Mouse (Mus musculus) liver, embryonic 16.5 days (tissue): ENCODE results near the gene Acot1. TPM values are rescaled to one million over a fixed set of nuclear protein-coding genes. Genes with fewer than 3 reads are reported as not detected.
A peak's percentile ranks its signal among the peaks of the same experiment; 100 is the strongest.
"Not testable (repeated sequence)": the region's sequence is repeated elsewhere in the genome, so short reads cannot be mapped to it uniquely, and the experiment has no call there.

Source experiments
- ATAC-seq: fragments of 200-750 bp; cut with Nextera tagmentation; 2 replicates; pipeline ENCODE4 v1.8.0; 2017; ENCODE audit warnings: low read depth, mild to moderate bottlenecking, moderate number of reproducible peaks, moderate library complexity
- H3K27ac ChIP-seq: fragments of 300-500 bp; sonication (generic); 2 replicates; pipeline ENCODE4 v1.5.1; 2014; ENCODE audit warnings: mild to moderate bottlenecking, low read length
- H3K27me3 ChIP-seq: fragments of 300-500 bp; sonication (generic); 2 replicates; pipeline ENCODE4 v1.6.1; 2014; ENCODE audit warnings: low read depth, low read length, mixed read lengths; ENCODE audit not compliant: control insufficient read depth, insufficient read depth
- H3K36me3 ChIP-seq: fragments of 300-500 bp; sonication (generic); 2 replicates; pipeline ENCODE4 v1.6.1; 2014; ENCODE audit warnings: mild to moderate bottlenecking; ENCODE audit not compliant: control insufficient read depth, insufficient read depth
- H3K4me1 ChIP-seq: fragments of 300-500 bp; sonication (generic); 2 replicates; pipeline ENCODE4 v1.6.1; 2014; ENCODE audit warnings: low read depth, low read length, mixed read lengths; ENCODE audit not compliant: control insufficient read depth
- H3K4me2 ChIP-seq: fragments of 300-500 bp; sonication (generic); 2 replicates; pipeline ENCODE4 v1.6.1; 2014; ENCODE audit warnings: low read depth, low read length, mixed read lengths
- H3K4me3 ChIP-seq: fragments of 300-500 bp; sonication (generic); 2 replicates; pipeline ENCODE4 v1.5.1; 2014; ENCODE audit warnings: low read depth, mild to moderate bottlenecking, low read length
- H3K9ac ChIP-seq: fragments of 300-500 bp; sonication (generic); 2 replicates; pipeline ENCODE4 v1.6.1; 2014; ENCODE audit warnings: low read depth, low read length
- H3K9me3 ChIP-seq: fragments of 300-500 bp; sonication (generic); replicated peaks from 2 replicates; pipeline ENCODE4 v1.6.1; 2016; ENCODE audit warnings: low read length; ENCODE audit not compliant: control insufficient read depth
- WGBS: fragments of 180-500 bp; shearing (Covaris S2); extraction: QIAGEN DNeasy Blood & Tissue Kit; methylation state at CpG from one replicate; pipeline ENCODE4 v1.1.7; 2014; ENCODE audit not compliant: insufficient replicate concordance; 5-methylcytosine and 5-hydroxymethylcytosine counted together
- polyA plus RNA-seq: library from polyadenylated mRNA; unstranded; fragments of >200 nt; fragmentation: Nextera tagmentation; extraction: Ambion mirVana; gene quantifications from 2 replicates; pipeline ENCODE4 v1.2.1, GENCODE M21; 2015

Gene Acot1
- polyA plus RNA-seq, 1 experiment from 2014 or later, result 30.2 TPM

DNA sequence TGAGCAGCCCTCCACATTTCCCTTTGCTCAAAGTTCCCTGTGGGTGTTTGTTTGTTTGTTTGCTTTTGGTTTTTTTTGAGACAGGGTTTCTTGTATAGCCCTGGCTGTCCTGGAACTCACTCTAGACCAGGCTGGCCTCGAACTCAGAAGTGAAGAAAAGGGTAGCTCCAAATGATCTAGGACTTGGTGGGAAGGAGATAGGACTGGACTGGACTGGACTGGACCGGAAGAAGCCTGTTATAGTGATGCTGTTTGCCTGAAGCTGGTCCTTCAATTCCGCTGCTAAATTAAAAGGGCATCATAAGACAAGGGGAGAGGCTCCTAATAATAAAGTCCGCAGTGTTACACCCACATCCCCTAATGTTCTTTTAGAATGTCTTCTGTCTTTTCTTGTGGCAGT, 20.8 kb upstream of the Acot1 start:
- ATAC-seq, result no peak

DNA sequence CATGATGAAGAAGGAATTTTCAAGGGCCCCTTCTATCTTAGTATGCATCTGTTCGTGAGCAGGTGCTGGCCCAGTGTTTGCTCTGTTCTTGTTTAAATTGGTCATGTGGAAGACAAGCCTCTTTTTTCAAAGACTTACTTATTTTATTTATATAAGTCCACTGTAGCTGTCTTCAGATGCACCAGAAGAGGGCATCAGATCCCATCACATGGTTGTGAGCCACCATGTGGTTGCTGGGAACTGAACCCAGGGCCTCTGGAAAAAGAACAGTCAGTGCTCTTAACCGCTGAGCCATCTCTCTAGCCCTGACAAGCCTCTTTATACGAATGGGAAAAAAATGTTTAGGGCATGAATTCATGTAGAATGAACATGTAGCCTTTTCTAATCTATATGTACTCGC, 19.9 kb upstream of the Acot1 start:
- no peaks in the 10 kb centered on the region for H3K9me3 ChIP-seq
- 79% methylated on average over 4 of the region's 4 CpGs for WGBS

More for the DNA sequence above, 20.8 kb upstream of the Acot1 start:
- H3K9me3 ChIP-seq, result no peaks in the 10 kb centered on the region
- no peaks in the 10 kb centered on the region; the same call in 1 of the 2 replicates for H3K4me1 ChIP-seq
- H3K27ac ChIP-seq, result no peak overlapping the region; the same call in 1 of the 2 replicates
- WGBS, result 58% methylated on average over 4 of the region's 4 CpGs
- peak overlapping the region; percentile 75 for H3K4me2 ChIP-seq
- peak overlapping the region; percentile 67 for H3K4me3 ChIP-seq
- H3K27me3 ChIP-seq, result no peaks in the 10 kb centered on the region
- H3K9ac ChIP-seq, result peak overlapping the region; percentile 67
- H3K36me3 ChIP-seq, result no peaks in the 10 kb centered on the region

DNA sequence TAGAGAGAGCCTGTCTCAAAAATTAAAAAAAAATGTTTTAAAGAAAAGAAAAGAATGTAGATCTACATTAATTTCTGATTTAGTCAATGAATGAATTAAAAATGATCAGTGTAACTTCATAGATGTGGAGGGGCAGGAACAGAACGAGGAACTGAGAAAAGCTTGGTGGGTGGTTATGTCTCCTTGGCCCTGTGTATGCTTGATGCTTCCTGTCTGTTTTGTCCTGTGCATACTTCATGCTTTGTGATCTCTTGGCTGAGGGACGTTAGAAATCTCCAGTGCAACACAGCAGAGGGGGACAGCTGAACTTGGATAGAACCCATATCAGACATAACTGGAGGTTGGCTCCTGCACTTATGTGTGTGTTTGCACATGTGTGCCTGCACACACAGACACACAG, 12.1 kb upstream of the Acot1 start:
- H3K36me3 ChIP-seq, result no peaks in the 10 kb centered on the region; the same call in 1 of the 2 replicates
- 28% methylated on average over 2 of the region's 2 CpGs for WGBS

More for the DNA sequence above, 19.9 kb upstream of the Acot1 start:
- Histone ChIP-seq H3K27me3 (no peaks in the 10 kb centered on the region), H3K36me3 (no peaks in the 10 kb centered on the region; the same call in 1 of the 2 replicates), H3K4me2 (no peak overlapping the region), H3K4me3 (no peak overlapping the region), H3K4me1 (no peaks in the 10 kb centered on the region; the same call in 1 of the 2 replicates), H3K27ac (no peak overlapping the region), H3K9ac (no peak overlapping the region)
- no peak for ATAC-seq

GRCm38 (mm10) chr12:83998341-83999107, 10.8 kb upstream of the Acot1 start:
- Histone ChIP-seq H3K27me3 (no peaks in the 10 kb centered on the region), H3K4me3 (no peak overlapping the region), H3K36me3 (no peaks in the 10 kb centered on the region; the same call in 1 of the 2 replicates), H3K4me2 (no peak overlapping the region), H3K4me1 (no peaks in the 10 kb centered on the region), H3K9me3 (0 out of 2 replicates have a peak, but pooled peaks cover 3% of the 10 kb centered on the region), H3K27ac (no peak overlapping the region), H3K9ac (no peak overlapping the region)
- WGBS, result 44% methylated on average over 11 of the region's 11 CpGs
- peak; percentile 20; the same call in 1 of the 2 replicates for ATAC-seq

More for the DNA sequence above, 12.1 kb upstream of the Acot1 start:
- Histone ChIP-seq H3K4me2 (no peak overlapping the region), H3K4me3 (no peak overlapping the region), H3K9me3 (0 out of 2 replicates have a peak, but pooled peaks cover 3% of the 10 kb centered on the region), H3K4me1 (no peaks in the 10 kb centered on the region), H3K27me3 (no peaks in the 10 kb centered on the region), H3K9ac (no peak overlapping the region), H3K27ac (no peak overlapping the region)
- ATAC-seq, result no peak

GRCm38 (mm10) chr12:83999237-83999636, 10.1 kb upstream of the Acot1 start:
- H3K9ac ChIP-seq, H3K4me2 ChIP-seq, H3K4me1 ChIP-seq, H3K4me3 ChIP-seq, H3K36me3 ChIP-seq, H3K9me3 ChIP-seq, H3K27me3 ChIP-seq: not testable (repeated sequence)
- ATAC-seq, result peak; percentile 92
- H3K27ac ChIP-seq, result 0 out of 2 replicates have a peak overlapping the region, but pooled peaks have one; percentile 28
- WGBS, result 50% methylated on average over 8 of the region's 8 CpGs

DNA sequence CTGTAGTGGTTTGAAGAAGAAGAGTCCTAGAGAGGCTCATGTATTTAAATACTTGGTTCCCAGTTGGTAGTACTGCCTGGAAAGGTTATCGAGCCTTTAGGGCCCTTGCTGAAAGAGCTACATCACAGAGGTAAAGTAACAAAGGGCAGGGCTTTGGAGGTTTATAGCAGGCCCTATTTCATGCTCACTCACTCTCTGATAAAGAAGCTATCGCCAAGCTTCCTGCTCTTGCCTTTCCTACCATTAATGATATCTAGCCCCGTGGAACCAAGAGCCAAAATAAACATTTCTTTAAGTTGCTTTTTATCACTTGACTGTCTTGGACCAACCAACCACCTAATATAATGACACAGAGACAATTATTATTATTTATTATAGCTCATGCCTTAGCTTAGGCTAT, 8.9 kb upstream of the Acot1 start:
- H3K4me3 ChIP-seq, result no peak overlapping the region
- 51% methylated on average over 3 of the region's 3 CpGs for WGBS
- no peaks in the 10 kb centered on the region for H3K27me3 ChIP-seq
- H3K9me3 ChIP-seq, result 0 out of 2 replicates have a peak, but pooled peaks cover 3% of the 10 kb centered on the region
- no peaks in the 10 kb centered on the region for H3K36me3 ChIP-seq
- H3K4me1 ChIP-seq, result no peaks in the 10 kb centered on the region
- no peak overlapping the region for H3K27ac ChIP-seq
- H3K4me2 ChIP-seq, result no peak overlapping the region
- H3K9ac ChIP-seq, result no peak overlapping the region
- no peak for ATAC-seq

- H3K4me3 ChIP-seq, result no peak overlapping the region
- ATAC-seq, result no peak
- H3K9me3 ChIP-seq, result 0 out of 2 replicates have a peak, but pooled peaks cover 3% of the 10 kb centered on the region
- H3K27ac ChIP-seq, result no peak overlapping the region
- no peaks in the 10 kb centered on the region; the same call in 1 of the 2 replicates for H3K4me1 ChIP-seq
- WGBS, result 56% methylated on average over 1 of the region's 1 CpGs
- H3K36me3 ChIP-seq, result no peaks in the 10 kb centered on the region
- H3K9ac ChIP-seq, result no peak overlapping the region
- peaks cover 3% of the 10 kb centered on the region for H3K27me3 ChIP-seq
- no peak overlapping the region for H3K4me2 ChIP-seq
Observed at GRCm38 (mm10) chr12:84003866-84004265, 5.4 kb upstream of the Acot1 start.

GRCm38 (mm10) chr12:84008251-84008650, 1.0 kb upstream of the Acot1 start:
- no peak overlapping the region for H3K4me2 ChIP-seq
- no peaks in the 10 kb centered on the region for H3K36me3 ChIP-seq
- WGBS, result 68% methylated on average over 12 of the region's 12 CpGs
- no peaks in the 10 kb centered on the region; the same call in none of the 2 replicates for H3K4me1 ChIP-seq
- H3K4me3 ChIP-seq, result no peak overlapping the region
- no peak overlapping the region for H3K27ac ChIP-seq
- no peak for ATAC-seq
- H3K27me3 ChIP-seq, result peaks cover 19% of the 10 kb centered on the region
- no peak overlapping the region for H3K9ac ChIP-seq
- H3K9me3 ChIP-seq, result no peaks in the 10 kb centered on the region

- H3K36me3 ChIP-seq, result no peaks in the 10 kb centered on the region
- peak overlapping the region; percentile 54 for H3K4me3 ChIP-seq
- peak overlapping the region; percentile 49 for H3K4me2 ChIP-seq
- ATAC-seq, result no peak
- H3K27me3 ChIP-seq, result peaks cover 19% of the 10 kb centered on the region
- WGBS, result 51% methylated on average over 8 of the region's 8 CpGs
- no peaks in the 10 kb centered on the region for H3K9me3 ChIP-seq
- H3K27ac ChIP-seq, result peak overlapping the region; percentile 12; the same call in 1 of the 2 replicates
- no peaks in the 10 kb centered on the region; the same call in none of the 2 replicates for H3K4me1 ChIP-seq
- no peak overlapping the region for H3K9ac ChIP-seq
Observed at GRCm38 (mm10) chr12:84008729-84009128, 561 bp upstream of the Acot1 start.
